Comparison of ENCODE assay signal across 9 mouse cellular contexts in genomic region chr19:57366007-57366406, GRCm38 (mm10). TPM values are rescaled to one million over a fixed set of nuclear protein-coding genes. Genes with fewer than 3 reads are reported as not detected.
DNase-seq lines count a peak whose midpoint lies in the region; ATAC-seq and TF ChIP-seq lines count a peak whose summit lies in the region.
"Had no signal": no experiment of that assay in that cellular context is flagged by ENCODE, and none has a peak within 500 bp of the region (broad histone marks: within the 10 kb centered on the region; RNA-seq: fewer than 3 reads in every experiment).

No protein-coding gene starts in this region.

- peaks cover 64% of the 10 kb centered on the region for H3K4me1 ChIP-seq in heart, embryonic 10.5 days
- peaks cover 57% of the 10 kb centered on the region for H3K4me1 ChIP-seq in lung, embryonic 15.5 days
- peaks cover 50% of the 10 kb centered on the region for H3K4me1 ChIP-seq in embryonic facial prominence, embryonic 15.5 days
- peaks cover 17% of the 10 kb centered on the region for H3K4me1 ChIP-seq in midbrain, postnatal 0 days (ENCODE audit: insufficient read depth, low read length)

- peak overlapping the region; percentile 80 for H3K27ac ChIP-seq in heart, embryonic 10.5 days
- H3K27ac ChIP-seq in lung, embryonic 15.5 days = peak overlapping the region; percentile 39
- H3K27ac ChIP-seq in embryonic facial prominence, embryonic 15.5 days (replicated peaks) = 0 out of 2 replicates have a peak overlapping the region, but pooled peaks have one; percentile 39
- H3K27ac ChIP-seq in midbrain, postnatal 0 days (ENCODE audit: low read depth, low read length) = no peak overlapping the region

- peak; percentile 20; the same call in 1 of the 2 replicates for TF ChIP-seq CTCF in midbrain, postnatal 0 days (IDR thresholded peaks at IDR 0.05)

- peak overlapping the region; percentile 31; the same call in 1 of the 2 replicates for H3K4me2 ChIP-seq in lung, embryonic 15.5 days
- no peak overlapping the region for H3K4me2 ChIP-seq in embryonic facial prominence, embryonic 15.5 days (replicated peaks)
- H3K4me2 ChIP-seq in midbrain, postnatal 0 days (ENCODE audit: low read depth, low read length, poor library complexity, severe bottlenecking) = no peak overlapping the region

- no peak for ATAC-seq in lung, embryonic 15.5 days (ENCODE audit: borderline replicate concordance, extremely low read depth, low FRiP score, low TSS enrichment)
- no peak for ATAC-seq in embryonic facial prominence, embryonic 15.5 days (ENCODE audit: insufficient number of reproducible peaks, low FRiP score, low TSS enrichment, low read depth)
- ATAC-seq in midbrain, postnatal 0 days (ENCODE audit: low FRiP score) = no peak

- WGBS in heart, embryonic 10.5 days = 56% methylated on average over 8 of the region's 8 CpGs
- WGBS in lung, embryonic 15.5 days = 50% methylated on average over 8 of the region's 8 CpGs
- 50% methylated on average over 8 of the region's 8 CpGs for WGBS in embryonic facial prominence, embryonic 15.5 days
- WGBS in midbrain, postnatal 0 days = 66% methylated on average over 8 of the region's 8 CpGs

- H3K27me3 ChIP-seq in heart, embryonic 10.5 days (ENCODE audit: insufficient read depth, poor library complexity, severe bottlenecking) = no peaks in the 10 kb centered on the region
- no peaks in the 10 kb centered on the region for H3K27me3 ChIP-seq in lung, embryonic 15.5 days
- no peaks in the 10 kb centered on the region for H3K27me3 ChIP-seq in embryonic facial prominence, embryonic 15.5 days
- no peaks in the 10 kb centered on the region for H3K27me3 ChIP-seq in midbrain, postnatal 0 days (ENCODE audit: insufficient read depth, low read length)

- no peak overlapping the region for H3K4me3 ChIP-seq in heart, embryonic 10.5 days
- H3K4me3 ChIP-seq in lung, embryonic 15.5 days = no peak overlapping the region
- H3K4me3 ChIP-seq in embryonic facial prominence, embryonic 15.5 days (replicated peaks) = no peak overlapping the region
- no peak overlapping the region for H3K4me3 ChIP-seq in midbrain, postnatal 0 days (ENCODE audit: low read depth, low read length)

- peak; percentile 73 for DNase-seq in heart, embryonic 10.5 days (ENCODE audit: low spot score)
- DNase-seq in heart, adult 8-10 months (ENCODE audit: low spot score) = no peak
- DNase-seq in lung, postnatal 14 days = no peak
- no peak for DNase-seq in midbrain, postnatal 0 days (ENCODE audit: low spot score)
- no peak for DNase-seq in adrenal gland, adult 2 months
- DNase-seq in layer of hippocampus, adult 18-20 months (ENCODE audit: low spot score in 2 of 2) = no peak
- DNase-seq: adrenal gland, postnatal 25 days had no signal

- peaks cover 27% of the 10 kb centered on the region for H3K36me3 ChIP-seq in heart, embryonic 10.5 days
- H3K36me3 ChIP-seq in lung, embryonic 15.5 days = peaks cover 19% of the 10 kb centered on the region
- peaks cover 17% of the 10 kb centered on the region for H3K36me3 ChIP-seq in embryonic facial prominence, embryonic 15.5 days
- peaks cover 8% of the 10 kb centered on the region; the same call in 1 of the 2 replicates for H3K36me3 ChIP-seq in midbrain, postnatal 0 days (ENCODE audit: insufficient read depth, low read length)

- no peaks in the 10 kb centered on the region for H3K9me3 ChIP-seq in heart, embryonic 10.5 days
- H3K9me3 ChIP-seq in lung, embryonic 15.5 days = no peaks in the 10 kb centered on the region
- no peaks in the 10 kb centered on the region for H3K9me3 ChIP-seq in embryonic facial prominence, embryonic 15.5 days (replicated peaks)
- H3K9me3 ChIP-seq in midbrain, postnatal 0 days (ENCODE audit: low read length) = no peaks in the 10 kb centered on the region

- H3K9ac ChIP-seq in lung, embryonic 15.5 days = no peak overlapping the region
- H3K9ac ChIP-seq in embryonic facial prominence, embryonic 15.5 days = no peak overlapping the region
- H3K9ac ChIP-seq in midbrain, postnatal 0 days (replicated peaks; ENCODE audit: low read length, poor library complexity, severe bottlenecking) = no peak overlapping the region

RNA-seq across cellular contexts. Expression of gene Fam160b1, which starts 5.5 kb away (rescaled TPM):
- 11.2 and 11.8 TPM in 2 replicates for polyA plus RNA-seq in heart, embryonic 10.5 days (2016; fragmentation: Nextera tagmentation; extraction: Ambion mirVana)
- 10 to 100 TPM in 3 of 4 experiments, 1 to 10 TPM in 1; 9.8 to 11.6 (median 10.8) TPM for total RNA-seq in heart, adult 8-10 months (2022)
- polyA plus RNA-seq in lung, embryonic 15.5 days (2015; fragmentation: Nextera tagmentation; extraction: Ambion mirVana) = 14.0 and 15.0 TPM in 2 replicates
- 15.3 and 16.3 TPM in 2 replicates for polyA plus RNA-seq in embryonic facial prominence, embryonic 15.5 days (2015; fragmentation: Nextera tagmentation; extraction: Ambion mirVana)
- 19.9 and 22.4 TPM in 2 replicates for total RNA-seq in midbrain, postnatal 0 days (2014; rRNA removed)
- 10.7 and 11.0 TPM in 2 replicates for polyA plus RNA-seq in midbrain, postnatal 0 days (2015; fragmentation: Nextera tagmentation; extraction: Ambion mirVana)
- 10 to 100 TPM; 19.4 to 20.6 TPM for total RNA-seq in adrenal gland, adult 2 months (2021)
- 9.6 and 10.6 TPM in 2 replicates for polyA plus RNA-seq in adrenal gland, adult 2 months (2012; rRNA removed)
- 10 to 100 TPM; 22.7 to 23.4 TPM for total RNA-seq in layer of hippocampus, adult 18-20 months (2021)

RNA-seq across cellular contexts. Expression of gene Ablim1, which starts 51.3 kb away (rescaled TPM):
- 41.9 and 60.6 TPM in 2 replicates for polyA plus RNA-seq in heart, embryonic 10.5 days (2016; fragmentation: Nextera tagmentation; extraction: Ambion mirVana)
- total RNA-seq in heart, adult 8-10 months (2022) = 100 to 1,000 TPM; 450 to 472 (median 462) TPM
- polyA plus RNA-seq in lung, embryonic 15.5 days (2015; fragmentation: Nextera tagmentation; extraction: Ambion mirVana) = 39.3 and 48.2 TPM in 2 replicates
- polyA plus RNA-seq in embryonic facial prominence, embryonic 15.5 days (2015; fragmentation: Nextera tagmentation; extraction: Ambion mirVana) = 67.7 and 71.3 TPM in 2 replicates
- total RNA-seq in midbrain, postnatal 0 days (2014; rRNA removed) = 81.2 and 104 TPM in 2 replicates
- 50.7 and 53.2 TPM in 2 replicates for polyA plus RNA-seq in midbrain, postnatal 0 days (2015; fragmentation: Nextera tagmentation; extraction: Ambion mirVana)
- total RNA-seq in adrenal gland, adult 2 months (2021) = 10 to 100 TPM; 33.6 to 39.9 TPM
- polyA plus RNA-seq in adrenal gland, adult 2 months (2012; rRNA removed) = 15.8 and 20.5 TPM in 2 replicates
- total RNA-seq in layer of hippocampus, adult 18-20 months (2021) = 10 to 100 TPM; 73.4 to 75.7 TPM
